In genomic region chr3:137941555-137941954, GRCm38 (mm10) we compare ENCODE assay signal across 21 mouse cellular contexts. TPM values are rescaled to one million over a fixed set of nuclear protein-coding genes. Genes with fewer than 3 reads are reported as not detected.
A peak's percentile ranks its signal among the peaks of the same experiment; 100 is the strongest.
DNase-seq lines count a peak whose midpoint lies in the region; ATAC-seq lines count a peak whose summit lies in the region.
"Had no signal": no experiment of that assay in that cellular context is flagged by ENCODE, and none has a peak within 500 bp of the region (broad histone marks: within the 10 kb centered on the region; RNA-seq: fewer than 3 reads in every experiment).

No protein-coding gene starts in this region.

- H3K4me3 ChIP-seq in heart, embryonic 15.5 days = no peak overlapping the region
- H3K4me3 ChIP-seq in intestine, embryonic 16.5 days (ENCODE audit: low read length) = no peak overlapping the region
- H3K4me3 ChIP-seq in liver, embryonic 16.5 days (ENCODE audit: low read depth, low read length) = no peak overlapping the region
- no peak overlapping the region for H3K4me3 ChIP-seq in limb, embryonic 10.5 days
- H3K4me3 ChIP-seq: embryonic facial prominence, embryonic 13.5 days; layer of hippocampus, adult 2 months; megakaryocyte, embryonic 14.5 days; midbrain, embryonic 15.5 days; neural tube, embryonic 12.5 days had no signal

- H3K9me3 ChIP-seq in heart, embryonic 15.5 days (replicated peaks) = no peaks in the 10 kb centered on the region
- no peaks in the 10 kb centered on the region for H3K9me3 ChIP-seq in intestine, embryonic 16.5 days (ENCODE audit: control insufficient read depth, low read length)
- no peaks in the 10 kb centered on the region for H3K9me3 ChIP-seq in liver, embryonic 16.5 days (replicated peaks; ENCODE audit: control insufficient read depth, low read length)
- H3K9me3 ChIP-seq in limb, embryonic 10.5 days (replicated peaks) = no peaks in the 10 kb centered on the region
- H3K9me3 ChIP-seq: embryonic facial prominence, embryonic 13.5 days; megakaryocyte, embryonic 14.5 days; midbrain, embryonic 15.5 days; neural tube, embryonic 12.5 days had no signal

- peaks cover 17% of the 10 kb centered on the region for H3K4me1 ChIP-seq in heart, embryonic 15.5 days (replicated peaks)
- peaks cover 5% of the 10 kb centered on the region for H3K4me1 ChIP-seq in intestine, embryonic 16.5 days (ENCODE audit: control insufficient read depth, insufficient read depth, low read length)
- H3K4me1 ChIP-seq in liver, embryonic 16.5 days (ENCODE audit: control insufficient read depth, low read depth, low read length) = peaks cover 41% of the 10 kb centered on the region
- peaks cover 8% of the 10 kb centered on the region for H3K4me1 ChIP-seq in limb, embryonic 10.5 days
- H3K4me1 ChIP-seq: midbrain, embryonic 15.5 days; neural tube, embryonic 12.5 days had no signal

- no peak overlapping the region for H3K9ac ChIP-seq in heart, embryonic 15.5 days
- no peak overlapping the region for H3K9ac ChIP-seq in intestine, embryonic 16.5 days (ENCODE audit: low read depth, low read length)
- no peak overlapping the region for H3K9ac ChIP-seq in liver, embryonic 16.5 days (ENCODE audit: low read depth, low read length)
- H3K9ac ChIP-seq: embryonic facial prominence, embryonic 13.5 days; hindbrain, embryonic 14.5 days; midbrain, embryonic 15.5 days; neural tube, embryonic 12.5 days had no signal

- H3K4me2 ChIP-seq in heart, embryonic 15.5 days = no peak overlapping the region
- no peak overlapping the region for H3K4me2 ChIP-seq in intestine, embryonic 16.5 days (ENCODE audit: low read depth, low read length)
- peak overlapping the region; percentile 23; the same call in 1 of the 2 replicates for H3K4me2 ChIP-seq in liver, embryonic 16.5 days (ENCODE audit: low read depth, low read length)
- H3K4me2 ChIP-seq: embryonic facial prominence, embryonic 13.5 days; hindbrain, embryonic 14.5 days; midbrain, embryonic 15.5 days; neural tube, embryonic 12.5 days had no signal

- intact Hi-C loops in heart, postnatal 36 days (cut with DNase I) = loop anchor here (5.0 kb wide), 1 partner anchor 46 kb away; no protein-coding TSS in a partner anchor

- no peak for ATAC-seq in heart, embryonic 15.5 days (replicated peaks; ENCODE audit: insufficient number of reproducible peaks, insufficient read depth, low FRiP score, low read depth)
- ATAC-seq in intestine, embryonic 16.5 days = no peak
- peak; percentile 68 for ATAC-seq in liver, embryonic 16.5 days (ENCODE audit: low read depth)
- ATAC-seq: forebrain, embryonic 14.5 days; inflammation-experienced regulatory T-cells, adult 6 months; midbrain, embryonic 15.5 days; Patski had no signal

- no peaks in the 10 kb centered on the region for H3K27me3 ChIP-seq in heart, embryonic 15.5 days
- H3K27me3 ChIP-seq in intestine, embryonic 16.5 days (replicated peaks; ENCODE audit: control insufficient read depth, insufficient read depth, low read length) = no peaks in the 10 kb centered on the region
- no peaks in the 10 kb centered on the region for H3K27me3 ChIP-seq in liver, embryonic 16.5 days (ENCODE audit: control insufficient read depth, insufficient read depth, low read depth, low read length)
- H3K27me3 ChIP-seq in limb, embryonic 10.5 days (ENCODE audit: low read depth, poor library complexity, severe bottlenecking) = no peaks in the 10 kb centered on the region
- H3K27me3 ChIP-seq: embryonic facial prominence, embryonic 13.5 days; megakaryocyte, embryonic 14.5 days; midbrain, embryonic 15.5 days; neural tube, embryonic 12.5 days; Patski had no signal

- H3K27ac ChIP-seq in heart, embryonic 15.5 days = peak overlapping the region; percentile 93
- peak overlapping the region; percentile 82; the same call in 1 of the 2 replicates for H3K27ac ChIP-seq in intestine, embryonic 16.5 days (ENCODE audit: low read length)
- H3K27ac ChIP-seq in liver, embryonic 16.5 days (ENCODE audit: low read length) = peak overlapping the region; percentile 70
- H3K27ac ChIP-seq in limb, embryonic 10.5 days = no peak overlapping the region
- H3K27ac ChIP-seq: embryonic facial prominence, embryonic 13.5 days; hindbrain, embryonic 14.5 days; layer of hippocampus, adult 2 months; midbrain, embryonic 15.5 days; neural tube, embryonic 12.5 days had no signal

- no peaks in the 10 kb centered on the region; the same call in 1 of the 2 replicates for H3K36me3 ChIP-seq in heart, embryonic 15.5 days
- no peaks in the 10 kb centered on the region for H3K36me3 ChIP-seq in intestine, embryonic 16.5 days (ENCODE audit: control insufficient read depth, insufficient read depth, low read length)
- no peaks in the 10 kb centered on the region; the same call in 1 of the 2 replicates for H3K36me3 ChIP-seq in liver, embryonic 16.5 days (ENCODE audit: control insufficient read depth, insufficient read depth)
- H3K36me3 ChIP-seq in limb, embryonic 10.5 days = no peaks in the 10 kb centered on the region
- H3K36me3 ChIP-seq: embryonic facial prominence, embryonic 13.5 days; midbrain, embryonic 15.5 days; neural tube, embryonic 12.5 days had no signal

- no peak for DNase-seq in heart, postnatal 36 days
- peak; percentile 49 for DNase-seq in c-Kit-positive CD71-positive TER-119-positive erythroid progenitor cells, embryonic 14.5 days (ENCODE audit: low spot score)
- no peak for DNase-seq in embryo, embryonic 9.5 days (ENCODE audit: extremely low spot score)
- no peak for DNase-seq in limb, embryonic 10.5 days (ENCODE audit: low spot score)
- DNase-seq: cerebellum, adult 11-12 months; cerebellum, postnatal 14 days; kidney, postnatal 25 days; lung, adult 18-20 months; thymus, postnatal 14 days had no signal

RNA-seq across cellular contexts. Expression of gene Lamtor3, which starts 23.2 kb away (rescaled TPM):
- 100 and 108 TPM in 2 replicates for polyA plus RNA-seq in heart, embryonic 15.5 days (2015; fragmentation: Nextera tagmentation; extraction: Ambion mirVana)
- 10 to 100 TPM; 91.1 to 93.8 TPM for total RNA-seq in heart, postnatal 36 days (2021)
- 160 and 162 TPM in 2 replicates for polyA plus RNA-seq in intestine, embryonic 16.5 days (2015; fragmentation: Nextera tagmentation; extraction: Ambion mirVana)
- 48.2 and 50.2 TPM in 2 replicates for polyA plus RNA-seq in liver, embryonic 16.5 days (2015; fragmentation: Nextera tagmentation; extraction: Ambion mirVana)
- 84.0 and 87.3 TPM in 2 replicates for polyA plus RNA-seq in limb, embryonic 10.5 days (2016; fragmentation: Nextera tagmentation; extraction: Ambion mirVana)

RNA-seq across cellular contexts. Expression of gene Dapp1, which starts 39.8 kb away (rescaled TPM):
- polyA plus RNA-seq in heart, embryonic 15.5 days (2015; fragmentation: Nextera tagmentation; extraction: Ambion mirVana) = 18.4 TPM in 2 replicates
- 1 to 10 TPM; 4.5 to 5.1 TPM for total RNA-seq in heart, postnatal 36 days (2021)
- 35.8 and 41.6 TPM in 2 replicates for polyA plus RNA-seq in intestine, embryonic 16.5 days (2015; fragmentation: Nextera tagmentation; extraction: Ambion mirVana)
- polyA plus RNA-seq in liver, embryonic 16.5 days (2015; fragmentation: Nextera tagmentation; extraction: Ambion mirVana) = 12.1 and 13.0 TPM in 2 replicates
- polyA plus RNA-seq in limb, embryonic 10.5 days (2016; fragmentation: Nextera tagmentation; extraction: Ambion mirVana) = 1.7 and 1.9 TPM in 2 replicates
